ENCODE assay signal across 30 mouse cellular contexts in genomic region chrX:18014361-18014760, GRCm38 (mm10).
"Had no signal": no experiment of that assay in that cellular context is flagged by ENCODE, and none has a peak within 500 bp of the region (broad histone marks: within the 10 kb centered on the region; RNA-seq: fewer than 3 reads in every experiment).

No protein-coding gene starts in this region.

- H3K9ac ChIP-seq: limb, embryonic 12.5 days; limb, embryonic 13.5 days; limb, embryonic 15.5 days; liver, embryonic 12.5 days; liver, embryonic 13.5 days; liver, embryonic 14.5 days; liver, embryonic 15.5 days; liver, postnatal 0 days; lung, embryonic 14.5 days; lung, embryonic 15.5 days; midbrain, embryonic 12.5 days; midbrain, embryonic 13.5 days; midbrain, embryonic 15.5 days had no signal

- H3K27ac ChIP-seq: limb, embryonic 10.5 days; limb, embryonic 12.5 days; limb, embryonic 13.5 days; limb, embryonic 15.5 days; liver, embryonic 12.5 days; liver, embryonic 13.5 days; liver, embryonic 14.5 days; liver, embryonic 15.5 days; lung, embryonic 15.5 days; macrophage; midbrain, embryonic 10.5 days; midbrain, embryonic 12.5 days; midbrain, embryonic 13.5 days; midbrain, embryonic 15.5 days had no signal

- H3K9me3 ChIP-seq: limb, embryonic 10.5 days; limb, embryonic 12.5 days; limb, embryonic 15.5 days; liver, embryonic 12.5 days; liver, embryonic 13.5 days; liver, embryonic 15.5 days; lung, embryonic 15.5 days; midbrain, embryonic 12.5 days; midbrain, embryonic 13.5 days; midbrain, embryonic 15.5 days had no signal

- H3K4me3 ChIP-seq: limb, embryonic 10.5 days; limb, embryonic 12.5 days; limb, embryonic 13.5 days; limb, embryonic 15.5 days; liver, embryonic 12.5 days; liver, embryonic 13.5 days; liver, embryonic 15.5 days; lung, embryonic 15.5 days; megakaryocyte, embryonic 14.5 days; midbrain, embryonic 10.5 days; midbrain, embryonic 12.5 days; midbrain, embryonic 13.5 days; midbrain, embryonic 15.5 days; myocyte had no signal

- H3K27me3 ChIP-seq: limb, embryonic 12.5 days; limb, embryonic 13.5 days; limb, embryonic 15.5 days; liver, embryonic 12.5 days; liver, embryonic 13.5 days; liver, embryonic 15.5 days; lung, embryonic 15.5 days; megakaryocyte, embryonic 14.5 days; midbrain, embryonic 12.5 days; midbrain, embryonic 13.5 days; midbrain, embryonic 15.5 days had no signal

- H3K4me2 ChIP-seq: limb, embryonic 12.5 days; limb, embryonic 13.5 days; limb, embryonic 15.5 days; liver, embryonic 11.5 days; liver, embryonic 12.5 days; liver, embryonic 13.5 days; liver, embryonic 15.5 days; lung, embryonic 14.5 days; lung, embryonic 15.5 days; midbrain, embryonic 11.5 days; midbrain, embryonic 12.5 days; midbrain, embryonic 13.5 days; midbrain, embryonic 15.5 days had no signal

- ATAC-seq: liver, embryonic 12.5 days; liver, postnatal 0 days; lung, postnatal 0 days; midbrain, embryonic 13.5 days; midbrain, embryonic 15.5 days had no signal

- H3K36me3 ChIP-seq: limb, embryonic 10.5 days; limb, embryonic 12.5 days; limb, embryonic 13.5 days; limb, embryonic 15.5 days; liver, embryonic 12.5 days; liver, embryonic 13.5 days; liver, embryonic 15.5 days; lung, embryonic 15.5 days; midbrain, embryonic 10.5 days; midbrain, embryonic 12.5 days; midbrain, embryonic 13.5 days; midbrain, embryonic 15.5 days had no signal

- DNase-seq: left cerebral cortex, postnatal 4 days; liver; liver, embryonic 13.5 days; liver, postnatal 0 days; lung, adult 18-20 months; lung, adult 2 months; lung, embryonic 14.5 days; lung, postnatal 10 days; lung, postnatal 14 days; lung, postnatal 36 days; lung, postnatal 4 days; midbrain, embryonic 14.5 days had no signal

- H3K4me1 ChIP-seq: limb, embryonic 10.5 days; limb, embryonic 12.5 days; limb, embryonic 13.5 days; limb, embryonic 15.5 days; liver, embryonic 12.5 days; liver, embryonic 13.5 days; liver, embryonic 15.5 days; lung, embryonic 15.5 days; megakaryocyte, embryonic 14.5 days; midbrain, embryonic 10.5 days; midbrain, embryonic 12.5 days; midbrain, embryonic 13.5 days; midbrain, embryonic 15.5 days had no signal
